Mouse (Mus musculus) MEL (cell line): Measurements from ENCODE around the gene Armc7.

Experiments
- CTCF ChIP-seq, 3 experiments: IDR thresholded peaks in 2 of 3; conservative IDR thresholded peaks in 1 of 3; 2 replicates each; pipeline ENCODE4 v1.5.1; 2011 to 2012; ENCODE audit warnings: low read length in 3 of 3, low read depth in 2 of 3, mild to moderate bottlenecking in 2 of 3, improper control_type of control experiment in 1 of 3, inconsistent platforms in 1 of 3, mixed read lengths in 1 of 3, moderate library complexity in 1 of 3; ENCODE audit not compliant: control insufficient read depth in 1 of 3, insufficient read depth in 1 of 3, poor library complexity in 1 of 3, severe bottlenecking in 1 of 3
- EP300 ChIP-seq, 2 experiments: IDR thresholded peaks; 2 replicates each; pipeline ENCODE4 v1.6.1; 2011; ENCODE audit warnings: improper control_type of control experiment in 2 of 2, low read length in 2 of 2, low read depth in 1 of 2, mild to moderate bottlenecking in 1 of 2
- GATA1 ChIP-seq: IDR thresholded peaks from 2 replicates; pipeline ENCODE4 v1.6.1; 2011; ENCODE audit warnings: low read depth, low read length, improper control_type of control experiment
- TBP ChIP-seq: IDR thresholded peaks from 2 replicates; pipeline ENCODE4 v1.8.0; 2011; ENCODE audit warnings: low read depth, low read length, improper control_type of control experiment
- USF1 ChIP-seq: IDR thresholded peaks from 2 replicates; pipeline ENCODE4 v1.6.1; 2014; ENCODE audit warnings: low read depth, mild to moderate bottlenecking, inconsistent platforms, low read length, improper control_type of control experiment, moderate library complexity
- ZKSCAN1 ChIP-seq: IDR thresholded peaks from 2 replicates; pipeline ENCODE4 v1.6.1; 2012; ENCODE audit warnings: low read depth, mild to moderate bottlenecking, inconsistent platforms, low read length, improper control_type of control experiment, moderate library complexity

DNA sequence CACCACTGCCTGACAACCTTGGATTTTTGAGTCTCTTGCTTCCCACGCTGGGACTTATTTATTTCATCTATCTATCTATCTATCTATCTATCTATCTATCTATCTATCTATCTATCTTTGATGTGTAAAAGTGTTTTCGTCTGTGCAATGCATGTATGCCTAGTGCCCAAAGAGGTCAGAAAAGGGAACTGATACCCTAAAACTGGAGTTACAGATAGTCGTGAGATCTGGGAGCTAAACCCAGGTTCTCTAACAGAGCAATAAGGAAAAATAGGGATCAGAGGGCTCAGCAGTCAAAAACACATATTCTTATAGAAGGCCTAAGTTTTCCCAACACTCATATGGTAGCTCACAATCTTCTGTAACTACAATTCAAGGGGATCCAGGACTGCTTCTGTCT lies 44.1 kb downstream of the Armc7 start:
- no peak for TF ChIP-seq ZKSCAN1
- no peak for TF ChIP-seq EP300 (IDR thresholded peaks at IDR 0.05; ENCODE audit: low read depth in 1 of 2, low read length in 2 of 2)
- no peak for TF ChIP-seq USF1
- no peak for TF ChIP-seq CTCF (IDR thresholded peaks at IDR 0.05 in 2 of 3, conservative IDR thresholded peaks at IDR 0.05 in 1 of 3; ENCODE audit: control insufficient read depth in 1 of 3, insufficient read depth in 1 of 3, low read depth in 2 of 3, low read length in 3 of 3, poor library complexity in 1 of 3, severe bottlenecking in 1 of 3)
- no peak for TF ChIP-seq TBP
- no peak for TF ChIP-seq GATA1
